17 mouse cellular contexts compared by ENCODE assay signal in the genomic region with DNA sequence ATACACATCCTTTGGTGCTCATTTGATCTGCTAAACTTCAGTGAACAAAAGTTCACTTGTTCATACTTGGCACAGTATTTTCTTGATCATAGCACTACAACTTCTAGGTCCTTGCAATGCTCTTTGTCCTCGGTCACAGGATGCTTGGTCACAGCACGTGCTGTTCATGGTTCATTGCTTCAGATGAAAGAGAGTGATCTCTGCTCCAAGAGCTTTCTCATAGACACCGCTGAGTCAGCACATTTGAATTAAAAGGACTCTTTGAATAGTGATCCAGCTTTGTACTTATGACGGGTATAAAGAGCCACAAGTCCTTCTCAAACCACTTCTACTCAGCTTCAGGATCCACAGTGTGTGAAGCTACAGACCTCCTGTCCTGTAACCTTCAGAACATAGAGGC.
DNase-seq lines count a peak whose midpoint lies in the region; ATAC-seq and TF ChIP-seq lines count a peak whose summit lies in the region.
"Had no signal": no experiment of that assay in that cellular context is flagged by ENCODE, and none has a peak within 500 bp of the region (broad histone marks: within the 10 kb centered on the region; RNA-seq: fewer than 3 reads in every experiment).

No protein-coding gene starts in this region.

- no peaks in the 10 kb centered on the region for H3K27me3 ChIP-seq in midbrain, embryonic 10.5 days (ENCODE audit: low read depth, poor library complexity, severe bottlenecking)
- H3K27me3 ChIP-seq in midbrain, embryonic 15.5 days (replicated peaks), result no peaks in the 10 kb centered on the region
- H3K27me3 ChIP-seq in hindbrain, postnatal 0 days (ENCODE audit: insufficient read depth, low read length), result no peaks in the 10 kb centered on the region
- H3K27me3 ChIP-seq: limb, embryonic 12.5 days; megakaryocyte, embryonic 14.5 days; stomach, embryonic 15.5 days had no signal

- H3K36me3 ChIP-seq in midbrain, embryonic 10.5 days, result no peaks in the 10 kb centered on the region
- no peaks in the 10 kb centered on the region for H3K36me3 ChIP-seq in midbrain, embryonic 15.5 days (replicated peaks)
- H3K36me3 ChIP-seq in hindbrain, postnatal 0 days (ENCODE audit: insufficient read depth, low read length), result no peaks in the 10 kb centered on the region
- H3K36me3 ChIP-seq: limb, embryonic 12.5 days; stomach, embryonic 15.5 days had no signal

- 21% methylated on average over 4 of the region's 4 CpGs for WGBS in midbrain, embryonic 10.5 days
- 12% methylated on average over 4 of the region's 4 CpGs for WGBS in midbrain, embryonic 15.5 days
- 9% methylated on average over 4 of the region's 4 CpGs for WGBS in hindbrain, postnatal 0 days

- no peak for TF ChIP-seq CTCF in hindbrain, postnatal 0 days (IDR thresholded peaks at IDR 0.05; ENCODE audit: low read depth)

- no peak overlapping the region for H3K4me2 ChIP-seq in midbrain, embryonic 15.5 days
- H3K4me2 ChIP-seq in hindbrain, postnatal 0 days (ENCODE audit: low read depth, low read length), result no peak overlapping the region
- H3K4me2 ChIP-seq: limb, embryonic 12.5 days; stomach, embryonic 15.5 days had no signal

- H3K9ac ChIP-seq in midbrain, embryonic 15.5 days, result no peak overlapping the region
- no peak overlapping the region for H3K9ac ChIP-seq in hindbrain, postnatal 0 days (replicated peaks; ENCODE audit: low read length)
- H3K9ac ChIP-seq: limb, embryonic 12.5 days; stomach, embryonic 15.5 days had no signal

- no peak for ATAC-seq in midbrain, embryonic 15.5 days (replicated peaks)
- peak; percentile 38; the same call in 1 of the 2 replicates for ATAC-seq in hindbrain, postnatal 0 days

- no peaks in the 10 kb centered on the region for H3K9me3 ChIP-seq in midbrain, embryonic 10.5 days (replicated peaks)
- H3K9me3 ChIP-seq in midbrain, embryonic 15.5 days, result no peaks in the 10 kb centered on the region
- no peaks in the 10 kb centered on the region for H3K9me3 ChIP-seq in hindbrain, postnatal 0 days (ENCODE audit: low read length)
- H3K9me3 ChIP-seq: limb, embryonic 12.5 days; megakaryocyte, embryonic 14.5 days; stomach, embryonic 15.5 days had no signal

- H3K4me1 ChIP-seq in midbrain, embryonic 10.5 days, result peaks cover 6% of the 10 kb centered on the region; the same call in 1 of the 2 replicates
- no peaks in the 10 kb centered on the region for H3K4me1 ChIP-seq in midbrain, embryonic 15.5 days
- H3K4me1 ChIP-seq in hindbrain, postnatal 0 days (ENCODE audit: insufficient read depth, low read length), result no peaks in the 10 kb centered on the region
- H3K4me1 ChIP-seq: limb, embryonic 12.5 days; megakaryocyte, embryonic 14.5 days; stomach, embryonic 15.5 days had no signal

- no peak overlapping the region for H3K27ac ChIP-seq in midbrain, embryonic 10.5 days (replicated peaks)
- H3K27ac ChIP-seq in midbrain, embryonic 15.5 days, result no peak overlapping the region
- H3K27ac ChIP-seq in hindbrain, postnatal 0 days, result no peak overlapping the region
- H3K27ac ChIP-seq: limb, embryonic 12.5 days; stomach, embryonic 15.5 days had no signal

- DNase-seq in midbrain, embryonic 10.5 days (ENCODE audit: low spot score), result peak; percentile 22
- DNase-seq in embryo, embryonic 11.5 days (ENCODE audit: low read depth, low spot score), result peak; percentile 7
- peak; percentile 38 for DNase-seq in hindbrain, postnatal 0 days (ENCODE audit: low spot score)
- peak; percentile 60 for DNase-seq in retina, postnatal 1 day
- DNase-seq in cerebellum, adult 9-11 months, result no peak
- DNase-seq in cerebellum, postnatal 14 days, result no peak
- DNase-seq: adrenal gland, postnatal 36 days; cerebellum, adult 2 months; gastrocnemius, postnatal 14 days; lung, adult 2 months; right cerebral cortex, postnatal 25 days; thymus, postnatal 4 days had no signal

- H3K4me3 ChIP-seq in midbrain, embryonic 10.5 days, result no peak overlapping the region
- H3K4me3 ChIP-seq in midbrain, embryonic 15.5 days, result no peak overlapping the region
- no peak overlapping the region for H3K4me3 ChIP-seq in hindbrain, postnatal 0 days (ENCODE audit: low read length)
- H3K4me3 ChIP-seq: erythroblast, embryonic 14.5 days; limb, embryonic 12.5 days; megakaryocyte, embryonic 14.5 days; stomach, embryonic 15.5 days had no signal

Comparison
In these comparisons a context has a peak if more than half of its experiments do, and no peak if none do; other contexts are left out.
1. DNase-seq: peak in midbrain, embryonic 10.5 days (single experiment), embryo, embryonic 11.5 days (single experiment), hindbrain, postnatal 0 days (single experiment) and retina, postnatal 1 day (single experiment); none in cerebellum, adult 9-11 months (single experiment) and cerebellum, postnatal 14 days (0 of 2).